Comparison of ENCODE assay signal across 16 mouse cellular contexts in genomic region chr9:41303494-41303828, GRCm38 (mm10).
DNase-seq lines count a peak whose midpoint lies in the region; ATAC-seq and TF ChIP-seq lines count a peak whose summit lies in the region.
"Had no signal": no experiment of that assay in that cellular context is flagged by ENCODE, and none has a peak within 500 bp of the region (broad histone marks: within the 10 kb centered on the region; RNA-seq: fewer than 3 reads in every experiment).

No protein-coding gene starts in this region.

- H3K4me2 ChIP-seq in midbrain, postnatal 0 days (ENCODE audit: low read depth, low read length, poor library complexity, severe bottlenecking), result no peak overlapping the region
- no peak overlapping the region for H3K4me2 ChIP-seq in kidney, embryonic 15.5 days
- H3K4me2 ChIP-seq: embryonic facial prominence, embryonic 15.5 days; liver, embryonic 12.5 days; lung, embryonic 14.5 days had no signal

- no peak for TF ChIP-seq CTCF in midbrain, postnatal 0 days (IDR thresholded peaks at IDR 0.05)

- DNase-seq in embryonic facial prominence, embryonic 10.5 days (ENCODE audit: low spot score), result no peak
- DNase-seq in hindbrain, embryonic 10.5 days (ENCODE audit: low spot score), result no peak
- DNase-seq in limb, embryonic 10.5 days (ENCODE audit: low spot score), result no peak
- DNase-seq in midbrain, postnatal 0 days (ENCODE audit: low spot score), result no peak
- no peak for DNase-seq in c-Kit-positive CD71-positive TER-119-positive erythroid progenitor cells, embryonic 14.5 days (ENCODE audit: low spot score)
- no peak for DNase-seq in layer of hippocampus, adult 9-10 months (ENCODE audit: low spot score)
- DNase-seq: adrenal gland, postnatal 25 days; gastrocnemius, postnatal 25 days; kidney, adult 9 months; right cerebral cortex, adult 18-20 months; thymus, adult 18-20 months had no signal

- H3K27ac ChIP-seq in embryonic facial prominence, embryonic 10.5 days (replicated peaks), result peak overlapping the region; percentile 61
- peak overlapping the region; percentile 85 for H3K27ac ChIP-seq in hindbrain, embryonic 10.5 days
- H3K27ac ChIP-seq in limb, embryonic 10.5 days, result peak overlapping the region; percentile 62
- H3K27ac ChIP-seq in midbrain, postnatal 0 days (ENCODE audit: low read depth, low read length), result peak overlapping the region; percentile 26; the same call in 1 of the 2 replicates
- no peak overlapping the region for H3K27ac ChIP-seq in kidney, embryonic 15.5 days
- H3K27ac ChIP-seq: embryonic facial prominence, embryonic 15.5 days; liver, embryonic 12.5 days had no signal

- H3K9me3 ChIP-seq in embryonic facial prominence, embryonic 10.5 days, result no peaks in the 10 kb centered on the region
- H3K9me3 ChIP-seq in hindbrain, embryonic 10.5 days, result no peaks in the 10 kb centered on the region
- no peaks in the 10 kb centered on the region for H3K9me3 ChIP-seq in limb, embryonic 10.5 days (replicated peaks)
- no peaks in the 10 kb centered on the region for H3K9me3 ChIP-seq in midbrain, postnatal 0 days (ENCODE audit: low read length)
- no peaks in the 10 kb centered on the region for H3K9me3 ChIP-seq in kidney, embryonic 15.5 days (replicated peaks)
- H3K9me3 ChIP-seq: embryonic facial prominence, embryonic 15.5 days; liver, embryonic 12.5 days had no signal

- H3K36me3 ChIP-seq in embryonic facial prominence, embryonic 10.5 days (replicated peaks), result no peaks in the 10 kb centered on the region
- H3K36me3 ChIP-seq in hindbrain, embryonic 10.5 days, result no peaks in the 10 kb centered on the region
- no peaks in the 10 kb centered on the region for H3K36me3 ChIP-seq in limb, embryonic 10.5 days
- no peaks in the 10 kb centered on the region for H3K36me3 ChIP-seq in midbrain, postnatal 0 days (ENCODE audit: insufficient read depth, low read length)
- no peaks in the 10 kb centered on the region for H3K36me3 ChIP-seq in kidney, embryonic 15.5 days
- H3K36me3 ChIP-seq: embryonic facial prominence, embryonic 15.5 days; liver, embryonic 12.5 days had no signal

- no peak for ATAC-seq in midbrain, postnatal 0 days (ENCODE audit: low FRiP score)
- ATAC-seq in kidney, embryonic 15.5 days (replicated peaks; ENCODE audit: low FRiP score), result no peak
- ATAC-seq: liver, embryonic 12.5 days; Patski had no signal

- peaks cover 36% of the 10 kb centered on the region for H3K4me1 ChIP-seq in embryonic facial prominence, embryonic 10.5 days
- peaks cover 31% of the 10 kb centered on the region for H3K4me1 ChIP-seq in hindbrain, embryonic 10.5 days (replicated peaks)
- peaks cover 36% of the 10 kb centered on the region for H3K4me1 ChIP-seq in limb, embryonic 10.5 days
- H3K4me1 ChIP-seq in midbrain, postnatal 0 days (ENCODE audit: insufficient read depth, low read length), result peaks cover 8% of the 10 kb centered on the region; the same call in 1 of the 2 replicates
- peaks cover 7% of the 10 kb centered on the region; the same call in 1 of the 2 replicates for H3K4me1 ChIP-seq in kidney, embryonic 15.5 days
- H3K4me1 ChIP-seq: liver, embryonic 12.5 days had no signal

- no peak overlapping the region for H3K9ac ChIP-seq in midbrain, postnatal 0 days (replicated peaks; ENCODE audit: low read length, poor library complexity, severe bottlenecking)
- no peak overlapping the region for H3K9ac ChIP-seq in kidney, embryonic 15.5 days
- H3K9ac ChIP-seq: embryonic facial prominence, embryonic 15.5 days; liver, embryonic 12.5 days; lung, embryonic 14.5 days had no signal

- H3K4me3 ChIP-seq in embryonic facial prominence, embryonic 10.5 days, result no peak overlapping the region
- H3K4me3 ChIP-seq in hindbrain, embryonic 10.5 days, result peak overlapping the region; percentile 24
- H3K4me3 ChIP-seq in limb, embryonic 10.5 days, result no peak overlapping the region
- H3K4me3 ChIP-seq in midbrain, postnatal 0 days (ENCODE audit: low read depth, low read length), result no peak overlapping the region
- no peak overlapping the region for H3K4me3 ChIP-seq in kidney, embryonic 15.5 days (replicated peaks)
- H3K4me3 ChIP-seq: embryonic facial prominence, embryonic 15.5 days; liver, embryonic 12.5 days had no signal

- WGBS in embryonic facial prominence, embryonic 10.5 days, result 62% methylated on average over 3 of the region's 3 CpGs
- WGBS in hindbrain, embryonic 10.5 days, result 45% methylated on average over 3 of the region's 3 CpGs
- WGBS in limb, embryonic 10.5 days, result 73% methylated on average over 3 of the region's 3 CpGs
- WGBS in midbrain, postnatal 0 days, result 26% methylated on average over 3 of the region's 3 CpGs
- 46% methylated on average over 3 of the region's 3 CpGs for WGBS in kidney, embryonic 15.5 days

- H3K27me3 ChIP-seq in embryonic facial prominence, embryonic 10.5 days (replicated peaks; ENCODE audit: low read depth, poor library complexity, severe bottlenecking), result no peaks in the 10 kb centered on the region
- no peaks in the 10 kb centered on the region for H3K27me3 ChIP-seq in hindbrain, embryonic 10.5 days (ENCODE audit: insufficient read depth, poor library complexity, severe bottlenecking)
- no peaks in the 10 kb centered on the region for H3K27me3 ChIP-seq in limb, embryonic 10.5 days (ENCODE audit: low read depth, poor library complexity, severe bottlenecking)
- no peaks in the 10 kb centered on the region for H3K27me3 ChIP-seq in midbrain, postnatal 0 days (ENCODE audit: insufficient read depth, low read length)
- H3K27me3 ChIP-seq in kidney, embryonic 15.5 days, result no peaks in the 10 kb centered on the region
- H3K27me3 ChIP-seq: embryonic facial prominence, embryonic 15.5 days; liver, embryonic 12.5 days; Patski had no signal
